Mouse (Mus musculus) megakaryocyte, embryonic 14.5 days (primary cell): ENCODE measurements at regions not wholly inside any gene's neighbourhood (a gene's known extent, or its start where the extent isn't known, plus 50 kb on each side); places are given as distances from the start of the nearest gene placed in this dataset.

ENCODE experiments used
- H3K27me3 ChIP-seq: replicated peaks from 2 replicates; pipeline ENCODE3; 2012; ENCODE audit warnings: inconsistent platforms
- H3K36me3 ChIP-seq: replicated peaks from 2 replicates; pipeline ENCODE3; 2012; ENCODE audit warnings: low read length, inconsistent platforms, mixed read lengths
- H3K4me1 ChIP-seq: 2 replicates; pipeline ENCODE4 v1.6.1; 2012; ENCODE audit warnings: inconsistent platforms
- H3K4me3 ChIP-seq: replicated peaks from 2 replicates; pipeline ENCODE3; 2012; ENCODE audit warnings: moderate library complexity, mild to moderate bottlenecking, inconsistent platforms
- H3K9me3 ChIP-seq: 2 replicates; pipeline ENCODE4 v1.6.1; 2012; ENCODE audit warnings: inconsistent platforms
- FLI1 ChIP-seq: IDR thresholded peaks from 2 replicates; pipeline ENCODE4 v1.6.1; 2012; ENCODE audit warnings: low read length, inconsistent platforms, mixed read lengths
- GATA1 ChIP-seq: IDR thresholded peaks from 3 replicates; pipeline ENCODE4 v1.6.1; 2012; ENCODE audit warnings: mixed read lengths, low read length, inconsistent platforms, borderline replicate concordance

GRCm38 (mm10) chr7:111373380-111374173 lies 290.7 kb upstream of the Eif4g2 start:
- Histone ChIP-seq H3K36me3 (no peaks in the 10 kb centered on the region), H3K4me3 (no peak overlapping the region), H3K4me1 (no peaks in the 10 kb centered on the region), H3K27me3 (no peaks in the 10 kb centered on the region), H3K9me3 (0 out of 2 replicates have a peak, but pooled peaks cover 5% of the 10 kb centered on the region)
- TF ChIP-seq FLI1 (no peak), GATA1 (no peak)

- H3K4me1 ChIP-seq = no peaks in the 10 kb centered on the region
- no peak overlapping the region for H3K4me3 ChIP-seq
- no peaks in the 10 kb centered on the region for H3K27me3 ChIP-seq
- TF ChIP-seq FLI1 = no peak
- TF ChIP-seq GATA1 = no peak
- H3K36me3 ChIP-seq = no peaks in the 10 kb centered on the region
- H3K9me3 ChIP-seq = 0 out of 2 replicates have a peak, but pooled peaks cover 5% of the 10 kb centered on the region
Observed at GRCm38 (mm10) chr7:111370421-111370887, 287.6 kb upstream of the Eif4g2 start.

- no peak for TF ChIP-seq GATA1
- no peak for TF ChIP-seq FLI1
- H3K27me3 ChIP-seq = no peaks in the 10 kb centered on the region
- no peaks in the 10 kb centered on the region for H3K9me3 ChIP-seq
- no peaks in the 10 kb centered on the region for H3K4me1 ChIP-seq
- H3K4me3 ChIP-seq = no peak overlapping the region
- no peaks in the 10 kb centered on the region for H3K36me3 ChIP-seq
Observed at GRCm38 (mm10) chr7:111368296-111369004, 285.6 kb upstream of the Eif4g2 start.

- Histone ChIP-seq H3K36me3 (no peaks in the 10 kb centered on the region), H3K27me3 (no peaks in the 10 kb centered on the region), H3K4me1 (no peaks in the 10 kb centered on the region), H3K9me3 (no peaks in the 10 kb centered on the region), H3K4me3 (no peak overlapping the region)
- no peak for TF ChIP-seq FLI1
- TF ChIP-seq GATA1 = no peak
Observed at GRCm38 (mm10) chr7:111366951-111367653, 284.3 kb upstream of the Eif4g2 start.

GRCm38 (mm10) chr7:111365384-111365783 lies 282.6 kb upstream of the Eif4g2 start:
- Histone ChIP-seq H3K27me3 (no peaks in the 10 kb centered on the region), H3K4me3 (no peak overlapping the region), H3K36me3 (no peaks in the 10 kb centered on the region), H3K9me3 (no peaks in the 10 kb centered on the region), H3K4me1 (no peaks in the 10 kb centered on the region)
- TF ChIP-seq GATA1 (no peak), FLI1 (no peak)

GRCm38 (mm10) chr7:111363206-111363605 lies 280.4 kb upstream of the Eif4g2 start:
- peaks cover 2% of the 10 kb centered on the region for H3K27me3 ChIP-seq
- no peak overlapping the region for H3K4me3 ChIP-seq
- no peaks in the 10 kb centered on the region for H3K4me1 ChIP-seq
- TF ChIP-seq FLI1 = no peak
- no peak for TF ChIP-seq GATA1
- no peaks in the 10 kb centered on the region for H3K36me3 ChIP-seq
- H3K9me3 ChIP-seq = no peaks in the 10 kb centered on the region

- no peaks in the 10 kb centered on the region for H3K4me1 ChIP-seq
- H3K9me3 ChIP-seq = no peaks in the 10 kb centered on the region
- TF ChIP-seq GATA1 (no peak), FLI1 (no peak)
- H3K27me3 ChIP-seq = peaks cover 2% of the 10 kb centered on the region
- no peak overlapping the region for H3K4me3 ChIP-seq
- no peaks in the 10 kb centered on the region for H3K36me3 ChIP-seq
Observed at GRCm38 (mm10) chr7:111362646-111363045, 279.8 kb upstream of the Eif4g2 start.

- Histone ChIP-seq H3K4me1 (peaks cover 7% of the 10 kb centered on the region; the same call in 1 of the 2 replicates), H3K9me3 (no peaks in the 10 kb centered on the region), H3K27me3 (peaks cover 17% of the 10 kb centered on the region), H3K4me3 (no peak overlapping the region), H3K36me3 (no peaks in the 10 kb centered on the region)
- TF ChIP-seq GATA1 (no peak), FLI1 (no peak)
Observed at GRCm38 (mm10) chr7:111355088-111355656, 272.3 kb upstream of the Eif4g2 start.

GRCm38 (mm10) chr7:111354066-111354465 lies 271.2 kb upstream of the Eif4g2 start:
- TF ChIP-seq FLI1 = no peak
- Histone ChIP-seq H3K27me3 (peaks cover 19% of the 10 kb centered on the region), H3K36me3 (no peaks in the 10 kb centered on the region), H3K4me3 (no peak overlapping the region), H3K9me3 (no peaks in the 10 kb centered on the region), H3K4me1 (peaks cover 7% of the 10 kb centered on the region; the same call in 1 of the 2 replicates)
